20 mouse cellular contexts compared by ENCODE assay signal in genomic region chr13:41482408-41483011, GRCm38 (mm10). TPM values are rescaled to one million over a fixed set of nuclear protein-coding genes. Genes with fewer than 3 reads are reported as not detected.
DNase-seq lines count a peak whose midpoint lies in the region; ATAC-seq and TF ChIP-seq lines count a peak whose summit lies in the region.
"Had no signal": no experiment of that assay in that cellular context is flagged by ENCODE, and none has a peak within 500 bp of the region (broad histone marks: within the 10 kb centered on the region; RNA-seq: fewer than 3 reads in every experiment).

No protein-coding gene starts in this region.

- peaks cover 20% of the 10 kb centered on the region for H3K4me1 ChIP-seq in hindbrain, embryonic 10.5 days (replicated peaks)
- peaks cover 8% of the 10 kb centered on the region for H3K4me1 ChIP-seq in hindbrain, embryonic 13.5 days (replicated peaks)
- peaks cover 6% of the 10 kb centered on the region; the same call in 1 of the 2 replicates for H3K4me1 ChIP-seq in midbrain, embryonic 13.5 days (replicated peaks)
- H3K4me1 ChIP-seq: stomach, embryonic 15.5 days had no signal

- no peak overlapping the region for H3K9ac ChIP-seq in hindbrain, embryonic 13.5 days
- no peak overlapping the region for H3K9ac ChIP-seq in midbrain, embryonic 13.5 days (replicated peaks)
- H3K9ac ChIP-seq: kidney, embryonic 15.5 days; liver, embryonic 15.5 days; neural tube, embryonic 13.5 days; stomach, embryonic 15.5 days had no signal

- peak overlapping the region; percentile 77 for H3K27ac ChIP-seq in hindbrain, embryonic 10.5 days
- H3K27ac ChIP-seq in hindbrain, embryonic 13.5 days: no peak overlapping the region
- H3K27ac ChIP-seq in midbrain, embryonic 13.5 days: no peak overlapping the region
- H3K27ac ChIP-seq: gastrocnemius, adult 2 months; kidney, embryonic 15.5 days; liver, embryonic 15.5 days; neural tube, embryonic 13.5 days; stomach, embryonic 15.5 days had no signal

- H3K4me2 ChIP-seq in hindbrain, embryonic 13.5 days: no peak overlapping the region
- H3K4me2 ChIP-seq in midbrain, embryonic 13.5 days (replicated peaks): no peak overlapping the region
- H3K4me2 ChIP-seq: kidney, embryonic 15.5 days; liver, embryonic 15.5 days; neural tube, embryonic 13.5 days; stomach, embryonic 15.5 days had no signal

- no peak for ATAC-seq in hindbrain, embryonic 13.5 days (ENCODE audit: low FRiP score)
- peak; percentile 43; the same call in 1 of the 2 replicates for ATAC-seq in midbrain, embryonic 13.5 days

- WGBS in hindbrain, embryonic 10.5 days: 11% methylated on average over 3 of the region's 3 CpGs
- WGBS in hindbrain, embryonic 13.5 days: 7% methylated on average over 3 of the region's 3 CpGs
- WGBS in midbrain, embryonic 13.5 days: 10% methylated on average over 3 of the region's 3 CpGs

- TF ChIP-seq CTCF in brain, embryonic 14.5 days (IDR thresholded peaks at IDR 0.05; ENCODE audit: borderline replicate concordance, extremely low read depth, insufficient read depth, insufficient read length): no peak

- peaks cover 44% of the 10 kb centered on the region for H3K27me3 ChIP-seq in hindbrain, embryonic 10.5 days (ENCODE audit: insufficient read depth, poor library complexity, severe bottlenecking)
- H3K27me3 ChIP-seq in hindbrain, embryonic 13.5 days: 0 out of 2 replicates have a peak, but pooled peaks cover 10% of the 10 kb centered on the region
- 0 out of 2 replicates have a peak, but pooled peaks cover 5% of the 10 kb centered on the region for H3K27me3 ChIP-seq in midbrain, embryonic 13.5 days
- H3K27me3 ChIP-seq: kidney, embryonic 15.5 days; liver, embryonic 15.5 days; megakaryocyte, embryonic 14.5 days; neural tube, embryonic 13.5 days; stomach, embryonic 15.5 days had no signal

- DNase-seq in hindbrain, embryonic 10.5 days (ENCODE audit: low spot score): peak; percentile 76
- DNase-seq in brain, embryonic 14.5 days (ENCODE audit: low read depth): peak; percentile 48
- peak; percentile 16 for DNase-seq in embryo, embryonic 11.5 days (ENCODE audit: low read depth, low spot score)
- DNase-seq in adrenal gland, postnatal 4 days (ENCODE audit: low spot score in 2 of 2): no peak
- DNase-seq in kidney, postnatal 10 days: no peak
- DNase-seq: adrenal gland, postnatal 25 days; gastrocnemius, adult 2 months; heart, postnatal 14 days; lung, postnatal 10 days; right cerebral cortex, adult 18-20 months; spleen, adult 18-20 months; thymus, postnatal 14 days had no signal

- H3K4me3 ChIP-seq in hindbrain, embryonic 10.5 days: no peak overlapping the region
- H3K4me3 ChIP-seq in hindbrain, embryonic 13.5 days: no peak overlapping the region
- H3K4me3 ChIP-seq in midbrain, embryonic 13.5 days (replicated peaks): no peak overlapping the region
- H3K4me3 ChIP-seq: gastrocnemius, adult 2 months; kidney, embryonic 15.5 days; liver, embryonic 15.5 days; megakaryocyte, embryonic 14.5 days; neural tube, embryonic 13.5 days; stomach, embryonic 15.5 days had no signal

- H3K9me3 ChIP-seq in hindbrain, embryonic 10.5 days: no peaks in the 10 kb centered on the region
- H3K9me3 ChIP-seq in hindbrain, embryonic 13.5 days: no peaks in the 10 kb centered on the region
- H3K9me3 ChIP-seq in midbrain, embryonic 13.5 days: no peaks in the 10 kb centered on the region
- H3K9me3 ChIP-seq: G1E; kidney, embryonic 15.5 days; liver, embryonic 15.5 days; megakaryocyte, embryonic 14.5 days; neural tube, embryonic 13.5 days; stomach, embryonic 15.5 days had no signal

- no peaks in the 10 kb centered on the region for H3K36me3 ChIP-seq in hindbrain, embryonic 10.5 days
- no peaks in the 10 kb centered on the region for H3K36me3 ChIP-seq in hindbrain, embryonic 13.5 days
- no peaks in the 10 kb centered on the region for H3K36me3 ChIP-seq in midbrain, embryonic 13.5 days
- H3K36me3 ChIP-seq: G1E; kidney, embryonic 15.5 days; liver, embryonic 15.5 days; neural tube, embryonic 13.5 days; stomach, embryonic 15.5 days had no signal

- no peak for TF ChIP-seq POLR2A in brain, embryonic 14.5 days (IDR thresholded peaks at IDR 0.05; ENCODE audit: borderline replicate concordance, extremely low read depth, insufficient read depth, insufficient read length, poor library complexity, severe bottlenecking)

RNA-seq across cellular contexts. Expression of gene Nedd9, which starts 4.7 kb away (rescaled TPM):
- 17.2 and 20.9 TPM in 2 replicates for polyA plus RNA-seq in hindbrain, embryonic 10.5 days (2016; fragmentation: Nextera tagmentation; extraction: Ambion mirVana)
- polyA plus RNA-seq in hindbrain, embryonic 13.5 days (2015; fragmentation: Nextera tagmentation; extraction: Ambion mirVana): 11.5 and 13.3 TPM in 2 replicates
- 14.1 and 14.2 TPM in 2 replicates for polyA plus RNA-seq in brain, embryonic 14.5 days (2012; rRNA removed)
- polyA plus RNA-seq in midbrain, embryonic 13.5 days (2015; fragmentation: Nextera tagmentation; extraction: Ambion mirVana): 11.5 and 15.9 TPM in 2 replicates
- total RNA-seq in adrenal gland, postnatal 4 days (2021): 10 to 100 TPM; 31.6 to 37.2 TPM
- polyA plus RNA-seq: G1E had no signal

Comparison
In these comparisons a context has a peak if more than half of its experiments do, and no peak if none do; other contexts are left out.
1. DNase-seq: peak in hindbrain, embryonic 10.5 days (single experiment), brain, embryonic 14.5 days (single experiment) and embryo, embryonic 11.5 days (single experiment); none in adrenal gland, postnatal 4 days (0 of 2) and kidney, postnatal 10 days (single experiment).